Mouse (Mus musculus): ENCODE results near the gene Anpep. TPM values are rescaled to one million over a fixed set of nuclear protein-coding genes. Genes with fewer than 3 reads are reported as not detected.
A peak's percentile ranks its signal among the peaks of the same experiment; 100 is the strongest.

The Anpep gene
- total and polyA plus RNA-seq, 3 experiments = 7.6 to 77.2 (median 40.2) TPM

- peaks cover 0 to 36% of the 10 kb centered on the region in 2 experiments; a peak in 2 of 4 replicates for H3K36me3 ChIP-seq (ENCODE audit: control insufficient read depth in 1 of 2, insufficient read depth in 2 of 2, low read length in 2 of 2)
- H3K79me2 ChIP-seq (ENCODE audit: control insufficient read depth, insufficient read depth, low read length, poor library complexity) = no peaks in the 10 kb centered on the region
- no peak overlapping the region for H3K4me3 ChIP-seq (ENCODE audit: control insufficient read depth in 1 of 2, insufficient read depth in 1 of 2, low read depth in 2 of 2, low read length in 2 of 2)
- DNase-seq (ENCODE audit: low read depth, low spot score) = no peak
- peaks cover 0 to 2% of the 10 kb centered on the region in 2 experiments; a peak in 1 of 4 replicates for H3K27me3 ChIP-seq (ENCODE audit: control insufficient read depth in 1 of 2, insufficient read depth in 2 of 2, low read length in 2 of 2)
- no peak for TF ChIP-seq MAFK (IDR thresholded peaks at IDR 0.05; ENCODE audit: borderline replicate concordance, low read depth, low read length)
- TF ChIP-seq POLR2AphosphoS5 (IDR thresholded peaks at IDR 0.05; ENCODE audit: borderline replicate concordance, low read depth, low read length) = no peak
- no peak for TF ChIP-seq HCFC1 (IDR thresholded peaks at IDR 0.05; ENCODE audit: low read depth, low read length)
- H3K9me3 ChIP-seq (replicated peaks; ENCODE audit: insufficient read depth, low read length) = no peaks in the 10 kb centered on the region
- H3K27ac ChIP-seq (ENCODE audit: control insufficient read depth, low read depth, low read length) = no peak overlapping the region
- H3K4me1 ChIP-seq (ENCODE audit: control insufficient read depth in 1 of 2, insufficient read depth in 2 of 2, low read length in 2 of 2) = peaks cover 9 to 48% of the 10 kb centered on the region in 2 experiments
- no peak overlapping the region for H3K9ac ChIP-seq (ENCODE audit: control insufficient read depth, low read depth, low read length, poor library complexity, severe bottlenecking)
Measured at GRCm38 (mm10) chr7:79856305-79856704, 4.6 kb downstream of the Anpep start.

- H3K27me3 ChIP-seq (ENCODE audit: control insufficient read depth in 1 of 2, insufficient read depth in 2 of 2, low read length in 2 of 2) = no peaks in the 10 kb centered on the region
- H3K9me3 ChIP-seq (replicated peaks; ENCODE audit: insufficient read depth, low read length) = no peaks in the 10 kb centered on the region
- peak; percentile 48; the same call in 1 of the 2 replicates for TF ChIP-seq NELFE (IDR thresholded peaks at IDR 0.05; ENCODE audit: low read depth, low read length)
- TF ChIP-seq MAZ (IDR thresholded peaks at IDR 0.05; ENCODE audit: low read depth, low read length) = peak; percentile 37; the same call in 1 of the 2 replicates
- TF ChIP-seq TCF12 (IDR thresholded peaks at IDR 0.05; ENCODE audit: low read depth, low read length) = no peak; the same call in 1 of the 2 replicates
- TF ChIP-seq ELF1 (IDR thresholded peaks at IDR 0.05; ENCODE audit: low read depth, low read length) = 0 out of 2 replicates have a peak, but pooled peaks have one; percentile 16
- no peak for TF ChIP-seq UBTF (IDR thresholded peaks at IDR 0.05; ENCODE audit: borderline replicate concordance, insufficient read depth, low read depth, low read length)
- TF ChIP-seq BHLHE40 (IDR thresholded peaks at IDR 0.05; ENCODE audit: borderline replicate concordance, low read depth, low read length) = no peak
- 0 out of 2 replicates have a peak, but pooled peaks have one; percentile 19 for TF ChIP-seq TBP (IDR thresholded peaks at IDR 0.05; ENCODE audit: low read depth, low read length)
- peak; percentile 49 to 80; a peak in 3 of 4 replicates for TF ChIP-seq POLR2A (IDR thresholded peaks at IDR 0.05; ENCODE audit: control insufficient read depth in 1 of 2, insufficient read depth in 1 of 2, low read depth in 1 of 2, low read length in 2 of 2, poor library complexity in 1 of 2)
- peak; percentile 86 for DNase-seq (ENCODE audit: low read depth, low spot score)
- H3K27ac ChIP-seq (ENCODE audit: control insufficient read depth, low read depth, low read length) = peak overlapping the region; percentile 51
- no peaks in the 10 kb centered on the region; the same call in 1 of the 2 replicates for H3K79me2 ChIP-seq (ENCODE audit: control insufficient read depth, insufficient read depth, low read length, poor library complexity)
- peaks cover 0 to 16% of the 10 kb centered on the region in 2 experiments; a peak in 2 of 4 replicates for H3K4me1 ChIP-seq (ENCODE audit: control insufficient read depth in 1 of 2, insufficient read depth in 2 of 2, low read length in 2 of 2)
- peak overlapping the region; percentile 77 to 79 for H3K4me3 ChIP-seq (ENCODE audit: control insufficient read depth in 1 of 2, insufficient read depth in 1 of 2, low read depth in 2 of 2, low read length in 2 of 2)
- no peaks in the 10 kb centered on the region; a peak in 1 of 4 replicates for H3K36me3 ChIP-seq (ENCODE audit: control insufficient read depth in 1 of 2, insufficient read depth in 2 of 2, low read length in 2 of 2)
- peak overlapping the region; percentile 79 for H3K9ac ChIP-seq (ENCODE audit: control insufficient read depth, low read depth, low read length, poor library complexity, severe bottlenecking)
Measured at GRCm38 (mm10) chr7:79847456-79848451, 13.1 kb downstream of the Anpep start.
